Mouse (Mus musculus) midbrain, embryonic 10.5 days (tissue): ENCODE measurements around the gene Scrn1. TPM values are rescaled to one million over a fixed set of nuclear protein-coding genes. Genes with fewer than 3 reads are reported as not detected.

Experiments
- DNase-seq: peaks from one replicate; pipeline ENCODE4 v3.0.0-alpha.2; 2017; ENCODE audit warnings: low spot score
- H3K27ac ChIP-seq: fragments of 300-500 bp; sonication (generic); replicated peaks from 2 replicates; pipeline ENCODE4 v1.5.1; 2016; ENCODE audit warnings: mild to moderate bottlenecking
- H3K27me3 ChIP-seq: fragments of 300-500 bp; sonication (generic); 2 replicates; pipeline ENCODE4 v1.6.1; 2016; ENCODE audit warnings: low read depth, mild to moderate bottlenecking; ENCODE audit not compliant: poor library complexity, severe bottlenecking
- H3K36me3 ChIP-seq: fragments of 300-500 bp; sonication (generic); 2 replicates; pipeline ENCODE4 v1.6.1; 2016; ENCODE audit warnings: mild to moderate bottlenecking, moderate library complexity
- H3K4me1 ChIP-seq: fragments of 300-500 bp; sonication (generic); 2 replicates; pipeline ENCODE4 v1.6.1; 2016
- H3K4me3 ChIP-seq: fragments of 300-500 bp; sonication (generic); 2 replicates; pipeline ENCODE4 v1.5.1; 2016; ENCODE audit warnings: mild to moderate bottlenecking, moderate library complexity
- H3K9me3 ChIP-seq: fragments of 300-500 bp; sonication (generic); replicated peaks from 2 replicates; pipeline ENCODE4 v1.6.1; 2016; ENCODE audit warnings: mild to moderate bottlenecking
- WGBS: fragments of 180-500 bp; shearing (Covaris S2); methylation state at CpG from one replicate; pipeline ENCODE4 v1.1.7; 2016; 5-methylcytosine and 5-hydroxymethylcytosine counted together
- polyA plus RNA-seq: library from polyadenylated mRNA; unstranded; fragments of >200 nt; fragmentation: Nextera tagmentation; extraction: Ambion mirVana; gene quantifications from 2 replicates; pipeline ENCODE4 v1.2.1, GENCODE M21; 2016

The Scrn1 gene
- polyA plus RNA-seq, 1 experiment from 2014 or later, result 47.7 TPM

- 49% methylated on average over 9 of the region's 9 CpGs for WGBS
- H3K36me3 ChIP-seq, result peaks cover 21% of the 10 kb centered on the region
- peak overlapping the region; percentile 76 for H3K27ac ChIP-seq
- no peaks in the 10 kb centered on the region for H3K27me3 ChIP-seq
- H3K9me3 ChIP-seq, result no peaks in the 10 kb centered on the region; the same call in 1 of the 2 replicates
- no peak for DNase-seq
- H3K4me1 ChIP-seq, result peaks cover 53% of the 10 kb centered on the region
- H3K4me3 ChIP-seq, result no peak overlapping the region
Measured at GRCm38 (mm10) chr6:54540252-54540887, 25.9 kb downstream of the Scrn1 start.

DNA sequence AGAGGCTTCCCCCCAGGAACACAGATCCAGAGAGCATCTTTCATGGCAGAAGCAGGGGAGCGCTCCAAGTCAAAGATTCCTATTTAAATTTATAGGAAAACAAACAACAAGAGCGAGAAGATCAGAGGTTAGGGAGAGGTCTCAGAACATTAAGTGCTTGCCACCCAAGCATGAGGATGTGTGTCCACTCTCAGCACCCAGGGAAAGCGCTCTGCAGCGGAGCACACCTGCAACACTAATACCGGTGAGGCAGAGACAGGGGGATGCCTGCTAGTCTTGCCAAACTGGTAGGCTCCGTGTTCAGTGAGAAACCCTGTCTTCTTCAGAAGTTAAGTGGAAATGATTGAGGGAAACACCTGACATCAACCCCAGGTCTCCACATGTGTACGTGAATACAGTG lies 26.9 kb downstream of the Scrn1 start:
- Histone ChIP-seq H3K4me3 (no peak overlapping the region), H3K36me3 (peaks cover 13% of the 10 kb centered on the region), H3K27ac (peak overlapping the region; percentile 76), H3K9me3 (no peaks in the 10 kb centered on the region; the same call in 1 of the 2 replicates), H3K4me1 (peaks cover 53% of the 10 kb centered on the region), H3K27me3 (0 out of 2 replicates have a peak, but pooled peaks cover 2% of the 10 kb centered on the region)
- DNase-seq, result no peak
- WGBS, result 83% methylated on average over 7 of the region's 7 CpGs

- DNase-seq, result peak; percentile 48
- Histone ChIP-seq H3K27ac (peak overlapping the region; percentile 76), H3K36me3 (peaks cover 7% of the 10 kb centered on the region), H3K9me3 (no peaks in the 10 kb centered on the region; the same call in 1 of the 2 replicates), H3K4me3 (no peak overlapping the region), H3K4me1 (peaks cover 53% of the 10 kb centered on the region), H3K27me3 (0 out of 2 replicates have a peak, but pooled peaks cover 3% of the 10 kb centered on the region)
- 7% methylated on average over 3 of the region's 3 CpGs for WGBS
Measured at GRCm38 (mm10) chr6:54538773-54539173, 27.5 kb downstream of the Scrn1 start.

DNA sequence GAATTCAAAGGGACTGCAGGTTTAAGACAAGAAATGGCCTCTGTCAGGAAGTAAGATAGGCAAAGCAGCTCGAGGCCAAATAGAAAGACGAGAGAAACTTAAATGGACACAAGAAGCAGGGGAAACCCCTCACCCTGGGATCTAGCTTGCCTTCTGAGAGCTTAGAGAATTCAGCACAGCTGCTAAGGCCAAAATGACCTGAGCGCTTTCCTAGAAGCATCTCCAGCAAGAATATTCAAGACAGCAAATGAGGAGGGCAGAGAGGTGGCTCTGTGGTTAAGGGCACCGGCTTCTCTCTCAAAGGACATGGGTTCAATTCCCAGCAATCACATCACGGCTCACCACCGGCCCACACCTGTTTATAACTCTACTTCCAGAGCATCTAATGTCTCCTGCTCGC lies 29.2 kb downstream of the Scrn1 start:
- H3K4me1 ChIP-seq, result peaks cover 48% of the 10 kb centered on the region
- H3K36me3 ChIP-seq, result peaks cover 3% of the 10 kb centered on the region; the same call in 1 of the 2 replicates
- no peak overlapping the region for H3K4me3 ChIP-seq
- no peaks in the 10 kb centered on the region for H3K9me3 ChIP-seq
- H3K27me3 ChIP-seq, result 0 out of 2 replicates have a peak, but pooled peaks cover 3% of the 10 kb centered on the region
- WGBS, result 85% methylated on average over 7 of the region's 7 CpGs
- no peak for DNase-seq
- no peak overlapping the region for H3K27ac ChIP-seq

DNA sequence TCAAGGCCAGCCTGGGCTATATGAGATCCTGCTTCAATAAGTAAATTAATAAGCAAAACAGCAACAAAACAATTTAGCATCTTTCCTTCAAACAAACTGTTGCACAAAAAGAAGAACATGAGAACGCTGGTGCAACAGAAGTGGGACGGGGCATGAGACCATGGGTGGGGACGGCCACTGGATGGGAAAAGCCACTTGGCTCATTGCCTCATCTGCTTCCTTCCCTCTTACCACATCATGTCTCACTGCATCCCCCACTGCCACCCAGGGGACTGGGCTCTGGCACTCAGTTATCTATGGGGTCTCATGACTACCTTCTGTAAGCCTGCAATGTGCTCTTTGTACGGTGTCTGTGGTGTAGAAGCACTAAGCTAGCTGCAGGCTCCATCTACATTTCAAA lies 30.8 kb downstream of the Scrn1 start:
- Histone ChIP-seq H3K27ac (no peak overlapping the region), H3K36me3 (peaks cover 8% of the 10 kb centered on the region; the same call in 1 of the 2 replicates), H3K27me3 (peaks cover 3% of the 10 kb centered on the region; the same call in 1 of the 2 replicates), H3K9me3 (no peaks in the 10 kb centered on the region), H3K4me3 (no peak overlapping the region), H3K4me1 (peaks cover 48% of the 10 kb centered on the region)
- DNase-seq, result no peak
- 97% methylated on average over 4 of the region's 4 CpGs for WGBS

DNA sequence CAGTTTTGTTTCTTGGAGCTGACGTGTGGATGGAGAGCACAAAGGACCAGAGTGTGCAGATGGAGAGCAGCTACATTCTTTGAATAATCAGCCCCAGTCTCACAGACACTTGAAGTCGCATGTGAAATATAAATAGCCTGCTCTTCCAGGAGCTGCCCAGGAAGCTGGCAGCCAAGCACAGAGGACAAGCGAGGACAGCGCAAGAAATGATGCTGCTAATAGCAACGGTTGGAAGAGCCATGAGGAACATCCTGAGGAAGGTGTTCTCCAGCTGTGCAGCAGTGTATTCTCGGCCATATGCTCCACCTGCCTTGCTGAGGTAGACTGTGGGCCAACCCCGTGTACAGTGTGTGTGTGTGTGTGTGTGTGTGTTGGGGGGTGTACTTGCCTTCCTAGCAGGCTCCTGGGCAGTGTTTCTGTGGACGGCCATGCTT lies 35.2 kb downstream of the Scrn1 start:
- Histone ChIP-seq H3K4me3 (no peak overlapping the region), H3K4me1 (peaks cover 23% of the 10 kb centered on the region), H3K9me3 (no peaks in the 10 kb centered on the region), H3K27me3 (peaks cover 31% of the 10 kb centered on the region; the same call in 1 of the 2 replicates), H3K36me3 (peaks cover 32% of the 10 kb centered on the region), H3K27ac (peak overlapping the region; percentile 46; the same call in 1 of the 2 replicates)
- 77% methylated on average over 8 of the region's 8 CpGs for WGBS
- no peak for DNase-seq

DNA sequence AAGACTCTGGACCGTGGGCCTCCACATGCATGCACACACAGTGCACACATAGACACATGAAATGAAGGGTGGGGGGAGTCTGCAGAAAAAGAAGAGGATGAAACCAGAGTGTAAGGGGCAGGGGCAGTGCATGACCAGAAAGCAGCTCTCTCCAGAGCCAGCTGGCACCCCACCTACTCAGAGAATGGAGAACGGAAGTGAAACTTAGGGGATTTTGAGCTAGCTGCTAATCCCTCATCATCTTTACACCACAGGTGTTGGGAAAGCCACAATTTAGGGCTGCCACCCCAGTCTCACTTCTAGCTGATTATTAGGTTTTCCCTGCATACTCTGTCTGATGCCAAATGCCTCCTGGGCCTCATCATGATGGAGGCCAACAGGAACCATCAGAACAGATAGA lies 36.1 kb downstream of the Scrn1 start:
- H3K4me3 ChIP-seq, result no peak overlapping the region
- WGBS, result 76% methylated on average over 2 of the region's 2 CpGs
- H3K27ac ChIP-seq, result no peak overlapping the region
- H3K27me3 ChIP-seq, result peaks cover 34% of the 10 kb centered on the region; the same call in 1 of the 2 replicates
- DNase-seq, result no peak
- H3K9me3 ChIP-seq, result no peaks in the 10 kb centered on the region
- H3K36me3 ChIP-seq, result peaks cover 37% of the 10 kb centered on the region
- peaks cover 23% of the 10 kb centered on the region for H3K4me1 ChIP-seq

GRCm38 (mm10) chr6:54528666-54529065 lies 37.6 kb downstream of the Scrn1 start:
- Histone ChIP-seq H3K27me3 (peaks cover 31% of the 10 kb centered on the region; the same call in 1 of the 2 replicates), H3K36me3 (peaks cover 49% of the 10 kb centered on the region)
- WGBS, result 86% methylated on average over 8 of the region's 8 CpGs

DNA sequence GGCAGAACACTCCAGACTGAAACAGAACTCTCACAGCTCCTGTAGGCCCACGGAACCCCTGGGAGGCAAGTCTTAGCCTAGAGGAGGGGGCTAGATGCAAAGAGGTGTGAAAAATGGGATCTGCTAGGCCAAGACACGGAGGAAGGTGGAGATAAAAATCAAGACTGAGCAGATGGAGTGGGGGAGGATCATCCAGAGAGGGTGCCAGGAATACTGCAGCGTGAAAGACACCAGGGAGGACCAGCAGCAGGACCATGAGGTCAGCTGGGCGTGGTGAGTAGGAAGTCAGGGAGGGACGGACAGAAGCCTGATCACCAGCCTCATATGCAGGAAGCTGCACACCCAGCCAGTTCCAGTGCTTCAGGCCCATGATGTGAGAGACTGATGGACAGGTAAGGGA lies 47.5 kb downstream of the Scrn1 start:
- no peak for DNase-seq
- peaks cover 76% of the 10 kb centered on the region for H3K36me3 ChIP-seq
- H3K4me1 ChIP-seq, result no peaks in the 10 kb centered on the region
- H3K9me3 ChIP-seq, result no peaks in the 10 kb centered on the region
- H3K4me3 ChIP-seq, result no peak overlapping the region
- 70% methylated on average over 5 of the region's 5 CpGs for WGBS
- 0 out of 2 replicates have a peak, but pooled peaks cover 7% of the 10 kb centered on the region for H3K27me3 ChIP-seq
- no peak overlapping the region for H3K27ac ChIP-seq

More at GRCm38 (mm10) chr6:54528666-54529065, 37.6 kb downstream of the Scrn1 start:
- no peaks in the 10 kb centered on the region for H3K9me3 ChIP-seq
- H3K4me3 ChIP-seq, result no peak overlapping the region
- peaks cover 27% of the 10 kb centered on the region for H3K4me1 ChIP-seq
- DNase-seq, result no peak
- H3K27ac ChIP-seq, result no peak overlapping the region

DNA sequence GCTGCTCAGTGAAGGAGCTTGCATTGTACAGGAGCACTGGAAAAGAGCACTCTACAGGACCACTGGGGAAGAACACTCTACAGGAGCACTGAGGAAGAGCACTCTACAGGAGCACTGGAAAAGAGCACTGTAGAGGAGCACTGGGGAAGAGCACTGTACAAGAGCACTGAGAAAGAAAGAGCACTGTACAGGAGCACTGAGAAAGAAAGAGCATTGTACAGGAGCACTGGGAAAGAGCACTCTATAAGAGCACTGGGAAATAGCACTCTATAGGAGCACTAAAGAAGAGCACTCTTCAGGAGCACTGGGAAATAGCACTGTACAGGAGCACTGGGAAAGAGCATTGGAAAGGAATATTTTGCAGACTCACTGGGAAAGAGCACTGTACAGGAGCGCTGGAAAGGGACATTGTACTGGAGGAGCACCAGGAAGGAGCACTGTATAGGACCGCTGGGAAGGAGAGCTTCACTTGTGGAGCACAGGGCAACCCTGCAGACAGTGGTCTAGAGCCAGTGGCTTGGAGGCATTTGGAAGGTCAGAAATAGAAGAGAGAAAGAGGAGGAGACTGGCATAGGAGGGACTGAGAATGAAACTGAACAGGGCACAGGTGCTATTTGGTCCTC lies 49.7 kb downstream of the Scrn1 start:
- Histone ChIP-seq H3K27ac (no peak overlapping the region), H3K4me1 (peaks cover 4% of the 10 kb centered on the region; the same call in 1 of the 2 replicates), H3K27me3 (0 out of 2 replicates have a peak, but pooled peaks cover 7% of the 10 kb centered on the region), H3K9me3 (no peaks in the 10 kb centered on the region), H3K4me3 (no peak overlapping the region), H3K36me3 (peaks cover 72% of the 10 kb centered on the region)
- WGBS, result 90% methylated on average over 2 of the region's 2 CpGs
- DNase-seq, result no peak

GRCm38 (mm10) chr6:54512256-54512655 lies 54.0 kb downstream of the Scrn1 start:
- H3K4me3 ChIP-seq, result no peak overlapping the region
- H3K27ac ChIP-seq, result 0 out of 2 replicates have a peak overlapping the region, but pooled peaks have one; percentile 7
- WGBS, result 81% methylated on average over 2 of the region's 2 CpGs
- no peaks in the 10 kb centered on the region for H3K9me3 ChIP-seq
- H3K36me3 ChIP-seq, result peaks cover 60% of the 10 kb centered on the region
- H3K27me3 ChIP-seq, result no peaks in the 10 kb centered on the region
- peaks cover 31% of the 10 kb centered on the region for H3K4me1 ChIP-seq
- no peak for DNase-seq

DNA sequence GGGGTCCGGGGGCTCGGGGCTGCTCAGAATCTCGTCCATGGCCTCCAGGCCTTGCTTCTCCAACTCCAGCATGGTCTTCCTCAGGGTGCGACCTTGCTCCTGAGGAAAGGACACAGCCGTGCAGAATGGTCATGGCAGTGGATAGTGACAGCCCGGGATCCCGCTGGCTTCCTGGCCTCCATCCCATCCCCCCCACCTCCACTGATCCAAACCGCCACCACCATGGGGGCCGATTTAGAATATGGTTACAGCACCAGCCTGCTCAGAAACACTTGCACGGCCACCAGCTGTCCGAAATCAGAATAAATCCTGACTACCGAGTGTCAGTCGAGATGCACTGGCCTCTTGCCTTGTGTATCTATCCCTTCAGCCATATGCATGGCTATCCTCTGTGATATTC lies 57.0 kb downstream of the Scrn1 start:
- H3K9me3 ChIP-seq, result no peaks in the 10 kb centered on the region
- no peak overlapping the region for H3K4me3 ChIP-seq

More for the DNA sequence above, 57.0 kb downstream of the Scrn1 start:
- DNase-seq, result no peak
- WGBS, result 93% methylated on average over 13 of the region's 13 CpGs
- H3K36me3 ChIP-seq, result peaks cover 42% of the 10 kb centered on the region
- H3K27me3 ChIP-seq, result no peaks in the 10 kb centered on the region
- peaks cover 33% of the 10 kb centered on the region for H3K4me1 ChIP-seq
- H3K27ac ChIP-seq, result peak overlapping the region; percentile 78
